Mouse (Mus musculus) urinary bladder, postnatal 14 days (tissue): Measurements from ENCODE around the gene Aifm1.

ENCODE experiments used
- DNase-seq: peaks from one replicate; pipeline ENCODE4 v3.0.0; 2021; ENCODE audit warnings: low spot score

Aifm1 gene

GRCm38 (mm10) chrX:48513166-48513807 lies at the start of gene Aifm1:
TSS of gene Aifm1 (minus strand) at chrX:48513563.
- DNase-seq, result peak; percentile 92

- peak; percentile 73 for DNase-seq
Observed at GRCm38 (mm10) chrX:48532175-48532574, 18.8 kb upstream of the Aifm1 start.

- DNase-seq, result no peak
Observed at GRCm38 (mm10) chrX:48526435-48526834, 13.1 kb upstream of the Aifm1 start.

GRCm38 (mm10) chrX:48525866-48526265 lies 12.5 kb upstream of the Aifm1 start:
- no peak for DNase-seq

- DNase-seq, result no peak
Observed at GRCm38 (mm10) chrX:48525332-48525731, 12.0 kb upstream of the Aifm1 start.

- no peak for DNase-seq
Observed at GRCm38 (mm10) chrX:48523512-48523911, 10.1 kb upstream of the Aifm1 start.

GRCm38 (mm10) chrX:48521651-48522050 lies 8.3 kb upstream of the Aifm1 start:
- DNase-seq, result no peak

GRCm38 (mm10) chrX:48519549-48520085 lies 6.3 kb upstream of the Aifm1 start:
- no peak for DNase-seq

GRCm38 (mm10) chrX:48518808-48519548 lies 5.6 kb upstream of the Aifm1 start, which contains the start of gene Rab33a:
TSS of gene Rab33a (plus strand) at chrX:48519285.
- DNase-seq, result no peak

GRCm38 (mm10) chrX:48518211-48518807 lies 4.9 kb upstream of the Aifm1 start:
- DNase-seq, result no peak

GRCm38 (mm10) chrX:48513824-48514223 lies 461 bp upstream of the Aifm1 start:
- no peak for DNase-seq

- DNase-seq, result no peak
Observed at GRCm38 (mm10) chrX:48493763-48494162, 19.6 kb downstream of the Aifm1 start.

GRCm38 (mm10) chrX:48481687-48482086 lies 31.7 kb downstream of the Aifm1 start:
- no peak for DNase-seq

GRCm38 (mm10) chrX:48481095-48481494 lies 32.3 kb downstream of the Aifm1 start:
- DNase-seq, result no peak

GRCm38 (mm10) chrX:48467355-48467946 lies 45.9 kb downstream of the Aifm1 start:
- no peak for DNase-seq

GRCm38 (mm10) chrX:48466174-48466573 lies 47.2 kb downstream of the Aifm1 start:
- no peak for DNase-seq

GRCm38 (mm10) chrX:48464436-48464835 lies 48.9 kb downstream of the Aifm1 start:
- DNase-seq, result no peak

GRCm38 (mm10) chrX:48463636-48464035 lies 49.7 kb downstream of the Aifm1 start:
- DNase-seq, result no peak

GRCm38 (mm10) chrX:48462754-48463507 lies 50.4 kb downstream of the Aifm1 start, which contains the start of gene Elf4:
TSS of gene Elf4 (minus strand) at chrX:48463132.
- DNase-seq, result peak; percentile 62

GRCm38 (mm10) chrX:48462297-48462696 lies 51.1 kb downstream of the Aifm1 start:
- no peak for DNase-seq

- DNase-seq, result no peak
Observed at GRCm38 (mm10) chrX:48461006-48461405, 52.4 kb downstream of the Aifm1 start.

GRCm38 (mm10) chrX:48460496-48460895 lies 52.9 kb downstream of the Aifm1 start:
- DNase-seq, result no peak
